ENCODE assay signal across 8 mouse cellular contexts in genomic region chr2:172477860-172478259, GRCm38 (mm10). TPM values are rescaled to one million over a fixed set of nuclear protein-coding genes. Genes with fewer than 3 reads are reported as not detected.
A peak's percentile ranks its signal among the peaks of the same experiment; 100 is the strongest.
DNase-seq lines count a peak whose midpoint lies in the region; ATAC-seq and TF ChIP-seq lines count a peak whose summit lies in the region.

No protein-coding gene starts in this region.

- no peak overlapping the region for H3K27ac ChIP-seq in embryonic facial prominence, embryonic 14.5 days (replicated peaks; ENCODE audit: low read depth, low read length)
- no peak overlapping the region for H3K27ac ChIP-seq in hindbrain, embryonic 15.5 days (replicated peaks)
- no peak overlapping the region for H3K27ac ChIP-seq in liver, postnatal 0 days (ENCODE audit: low read depth)
- H3K27ac ChIP-seq in neural tube, embryonic 11.5 days (ENCODE audit: low read depth, low read length): no peak overlapping the region

- no peaks in the 10 kb centered on the region for H3K36me3 ChIP-seq in embryonic facial prominence, embryonic 14.5 days (ENCODE audit: control insufficient read depth, insufficient read depth, low read length)
- H3K36me3 ChIP-seq in hindbrain, embryonic 15.5 days: no peaks in the 10 kb centered on the region
- H3K36me3 ChIP-seq in liver, postnatal 0 days (replicated peaks; ENCODE audit: insufficient read depth, low read length): no peaks in the 10 kb centered on the region
- H3K36me3 ChIP-seq in neural tube, embryonic 11.5 days (ENCODE audit: control insufficient read depth, insufficient read depth, low read length): no peaks in the 10 kb centered on the region

- no peak for ATAC-seq in embryonic facial prominence, embryonic 14.5 days (ENCODE audit: low read depth)
- peak; percentile 43 for ATAC-seq in hindbrain, embryonic 15.5 days (ENCODE audit: low FRiP score, low read depth)
- no peak; the same call in 1 of the 2 replicates for ATAC-seq in liver, postnatal 0 days
- no peak for ATAC-seq in neural tube, embryonic 11.5 days (ENCODE audit: insufficient read depth, low FRiP score, low TSS enrichment)

- no peaks in the 10 kb centered on the region for H3K9me3 ChIP-seq in embryonic facial prominence, embryonic 14.5 days (ENCODE audit: control insufficient read depth, low read length)
- no peaks in the 10 kb centered on the region for H3K9me3 ChIP-seq in hindbrain, embryonic 15.5 days
- H3K9me3 ChIP-seq in liver, postnatal 0 days (ENCODE audit: low read length): no peaks in the 10 kb centered on the region
- no peaks in the 10 kb centered on the region for H3K9me3 ChIP-seq in neural tube, embryonic 11.5 days (ENCODE audit: control insufficient read depth, low read length)

- H3K4me2 ChIP-seq in embryonic facial prominence, embryonic 14.5 days (ENCODE audit: low read depth, low read length): no peak overlapping the region
- H3K4me2 ChIP-seq in hindbrain, embryonic 15.5 days: no peak overlapping the region
- H3K4me2 ChIP-seq in liver, postnatal 0 days (ENCODE audit: low read depth, low read length): no peak overlapping the region
- no peak overlapping the region for H3K4me2 ChIP-seq in neural tube, embryonic 11.5 days (ENCODE audit: low read depth)

- DNase-seq in right cerebral cortex, adult 18-20 months: peak; percentile 46
- no peak for DNase-seq in right cerebral cortex, postnatal 4 days
- peak; percentile 15 for DNase-seq in T-cell, adult 2 months (ENCODE audit: low spot score)
- DNase-seq in embryonic facial prominence, embryonic 14.5 days (ENCODE audit: low spot score): peak; percentile 70
- peak; percentile 41 for DNase-seq in liver, postnatal 0 days
- peak; percentile 58 for DNase-seq in neural tube, embryonic 11.5 days (ENCODE audit: low spot score)
- no peak for DNase-seq in urinary bladder, postnatal 36 days (ENCODE audit: low spot score in 2 of 2)

- H3K4me3 ChIP-seq in embryonic facial prominence, embryonic 14.5 days (ENCODE audit: low read depth, low read length): no peak overlapping the region
- H3K4me3 ChIP-seq in hindbrain, embryonic 15.5 days: no peak overlapping the region
- H3K4me3 ChIP-seq in liver, postnatal 0 days (ENCODE audit: low read depth, low read length): no peak overlapping the region
- H3K4me3 ChIP-seq in neural tube, embryonic 11.5 days (ENCODE audit: low read depth, low read length): no peak overlapping the region

- no peak for TF ChIP-seq EP300 in liver, postnatal 0 days (IDR thresholded peaks at IDR 0.05; ENCODE audit: low read depth)

- WGBS in embryonic facial prominence, embryonic 14.5 days: 0% methylated on average over 2 of the region's 2 CpGs
- WGBS in hindbrain, embryonic 15.5 days: 2% methylated on average over 2 of the region's 2 CpGs
- WGBS in liver, postnatal 0 days (ENCODE audit: insufficient replicate concordance): 0% methylated on average over 2 of the region's 2 CpGs
- WGBS in neural tube, embryonic 11.5 days: 3% methylated on average over 2 of the region's 2 CpGs

- H3K27me3 ChIP-seq in embryonic facial prominence, embryonic 14.5 days (replicated peaks; ENCODE audit: control insufficient read depth, insufficient read depth, low read length): no peaks in the 10 kb centered on the region
- 0 out of 2 replicates have a peak, but pooled peaks cover 5% of the 10 kb centered on the region for H3K27me3 ChIP-seq in hindbrain, embryonic 15.5 days
- no peaks in the 10 kb centered on the region for H3K27me3 ChIP-seq in liver, postnatal 0 days (ENCODE audit: insufficient read depth, low read length)
- H3K27me3 ChIP-seq in neural tube, embryonic 11.5 days (ENCODE audit: control insufficient read depth, insufficient read depth, low read length): no peaks in the 10 kb centered on the region

- TF ChIP-seq CTCF in liver, postnatal 0 days (IDR thresholded peaks at IDR 0.05; ENCODE audit: low read depth): peak; percentile 82

- H3K9ac ChIP-seq in embryonic facial prominence, embryonic 14.5 days (ENCODE audit: low read depth, low read length): no peak overlapping the region
- no peak overlapping the region for H3K9ac ChIP-seq in hindbrain, embryonic 15.5 days
- no peak overlapping the region for H3K9ac ChIP-seq in liver, postnatal 0 days (replicated peaks)
- no peak overlapping the region for H3K9ac ChIP-seq in neural tube, embryonic 11.5 days (ENCODE audit: low read length)

- peaks cover 6% of the 10 kb centered on the region; the same call in 1 of the 2 replicates for H3K4me1 ChIP-seq in embryonic facial prominence, embryonic 14.5 days (ENCODE audit: control insufficient read depth, insufficient read depth, low read length)
- no peaks in the 10 kb centered on the region for H3K4me1 ChIP-seq in hindbrain, embryonic 15.5 days (replicated peaks)
- peaks cover 2% of the 10 kb centered on the region; the same call in 1 of the 2 replicates for H3K4me1 ChIP-seq in liver, postnatal 0 days (ENCODE audit: insufficient read depth)
- no peaks in the 10 kb centered on the region for H3K4me1 ChIP-seq in neural tube, embryonic 11.5 days (ENCODE audit: control insufficient read depth, insufficient read depth, low read length)

RNA-seq across cellular contexts. Expression of gene Fam209, which starts 5.5 kb away (rescaled TPM):
- 0.43 TPM in 1 of 2 replicates, not detected in the other for polyA plus RNA-seq in embryonic facial prominence, embryonic 14.5 days (2014; fragmentation: Nextera tagmentation; extraction: Ambion mirVana)
- 0.64 TPM in 1 of 2 replicates, not detected in the other for polyA plus RNA-seq in hindbrain, embryonic 15.5 days (2015; fragmentation: Nextera tagmentation; extraction: Ambion mirVana)
- not detected in 2 replicates for polyA plus RNA-seq in liver, postnatal 0 days (2015; fragmentation: Nextera tagmentation; extraction: Ambion mirVana)
- polyA plus RNA-seq in neural tube, embryonic 11.5 days (2014; fragmentation: Nextera tagmentation; extraction: Ambion mirVana): not detected in 2 replicates

RNA-seq across cellular contexts. Expression of gene Gcnt7, which starts 19.5 kb away (rescaled TPM):
- 0.67 and 0.98 TPM in 2 replicates for polyA plus RNA-seq in embryonic facial prominence, embryonic 14.5 days (2014; fragmentation: Nextera tagmentation; extraction: Ambion mirVana)
- polyA plus RNA-seq in hindbrain, embryonic 15.5 days (2015; fragmentation: Nextera tagmentation; extraction: Ambion mirVana): 1.6 and 1.8 TPM in 2 replicates
- 0.25 and 0.40 TPM in 2 replicates for polyA plus RNA-seq in liver, postnatal 0 days (2015; fragmentation: Nextera tagmentation; extraction: Ambion mirVana)
- polyA plus RNA-seq in neural tube, embryonic 11.5 days (2014; fragmentation: Nextera tagmentation; extraction: Ambion mirVana): 0.66 and 0.97 TPM in 2 replicates

RNA-seq across cellular contexts. Expression of gene Rtf2, which starts 37.5 kb away (rescaled TPM):
- polyA plus RNA-seq in embryonic facial prominence, embryonic 14.5 days (2014; fragmentation: Nextera tagmentation; extraction: Ambion mirVana): 65.3 and 68.3 TPM in 2 replicates
- polyA plus RNA-seq in hindbrain, embryonic 15.5 days (2015; fragmentation: Nextera tagmentation; extraction: Ambion mirVana): 88.8 and 93.1 TPM in 2 replicates
- polyA plus RNA-seq in liver, postnatal 0 days (2015; fragmentation: Nextera tagmentation; extraction: Ambion mirVana): 62.4 and 68.5 TPM in 2 replicates
- polyA plus RNA-seq in neural tube, embryonic 11.5 days (2014; fragmentation: Nextera tagmentation; extraction: Ambion mirVana): 100 and 105 TPM in 2 replicates

Comparison
In these comparisons a context has a peak if more than half of its experiments do, and no peak if none do; other contexts are left out.
1. DNase-seq: peak in right cerebral cortex, adult 18-20 months (single experiment), T-cell, adult 2 months (single experiment), embryonic facial prominence, embryonic 14.5 days (single experiment), liver, postnatal 0 days (single experiment) and neural tube, embryonic 11.5 days (single experiment); none in right cerebral cortex, postnatal 4 days (single experiment) and urinary bladder, postnatal 36 days (0 of 2).